Mouse (Mus musculus) spleen, adult 2 months (tissue): Measurements from ENCODE around the gene Pip4p1.

ENCODE experiments used
- CTCF ChIP-seq: fragments of 200-500 bp; IDR thresholded peaks from 2 replicates; pipeline ENCODE4 v1.5.1; 2011; ENCODE audit warnings: mild to moderate bottlenecking, inconsistent platforms; ENCODE audit not compliant: insufficient read depth, insufficient read length, insufficient replicate concordance; ENCODE audit errors: extremely low read depth
- POLR2A ChIP-seq: fragments of 200-500 bp; IDR thresholded peaks from 2 replicates; pipeline ENCODE4 v1.6.1; 2011; ENCODE audit warnings: low read depth, low read length, inconsistent platforms

- TF ChIP-seq POLR2A, result no peak
- no peak for TF ChIP-seq CTCF
Measured at GRCm38 (mm10) chr14:50896747-50897373, 33.8 kb downstream of the Pip4p1 start.
